Mouse (Mus musculus) small intestine, adult 2 months (tissue): ENCODE data around the gene Vsig4. TPM values are rescaled to one million over a fixed set of nuclear protein-coding genes. Genes with fewer than 3 reads are reported as not detected.

ENCODE experiments used
- H3K27ac ChIP-seq: fragments of 200-500 bp; 2 replicates; pipeline ENCODE4 v1.5.1; 2012; ENCODE audit warnings: low read depth, low read length, control low read depth, inconsistent platforms; ENCODE audit not compliant: insufficient read depth
- H3K27me3 ChIP-seq: fragments of 200-500 bp; 2 replicates; pipeline ENCODE4 v1.6.1; 2012; ENCODE audit warnings: mild to moderate bottlenecking, moderate library complexity, low read length, inconsistent platforms; ENCODE audit not compliant: control insufficient read depth, insufficient read depth
- H3K36me3 ChIP-seq: fragments of 200-500 bp; 2 replicates; pipeline ENCODE4 v1.6.1; 2012; ENCODE audit warnings: mild to moderate bottlenecking, low read length, control low read depth, inconsistent platforms; ENCODE audit not compliant: control insufficient read depth, insufficient read depth
- H3K4me1 ChIP-seq: fragments of 200-500 bp; 2 replicates; pipeline ENCODE4 v1.6.1; 2012; ENCODE audit warnings: low read length, inconsistent platforms, mixed read lengths; ENCODE audit not compliant: control insufficient read depth, insufficient read depth, insufficient read length
- H3K4me3 ChIP-seq: fragments of 200-500 bp; 2 replicates; pipeline ENCODE4 v1.5.1; 2012; ENCODE audit warnings: low read depth, mild to moderate bottlenecking, control low read depth, inconsistent platforms, low read length, moderate library complexity
- CTCF ChIP-seq: fragments of 200-500 bp; IDR thresholded peaks from 2 replicates; pipeline ENCODE4 v1.5.1; 2012; ENCODE audit warnings: low read depth, mild to moderate bottlenecking, control low read depth, inconsistent platforms, low read length, moderate library complexity, mixed read lengths; ENCODE audit not compliant: insufficient replicate concordance, insufficient read length; ENCODE audit errors: extremely low read depth
- POLR2A ChIP-seq: fragments of 200-500 bp; IDR thresholded peaks from 2 replicates; pipeline ENCODE4 v1.6.1; 2012; ENCODE audit warnings: low read depth, mild to moderate bottlenecking, control low read depth, inconsistent platforms, low read length, moderate library complexity
- WGBS: fragments of 180-500 bp; shearing (Covaris S2); methylation state at CpG from one replicate; pipeline ENCODE4 v1.1.7; 2018; 5-methylcytosine and 5-hydroxymethylcytosine counted together
- polyA plus RNA-seq: library from polyadenylated mRNA; depleted of rRNA; stranded (reverse); fragments of >200 nt; gene quantifications from 2 replicates; pipeline ENCODE4 v1.2.3, GENCODE M21; 2012; rRNA removed

Vsig4 gene
- polyA plus RNA-seq, result not detected in 2 replicates

GRCm38 (mm10) chrX:96293338-96293737 is at the start of gene Vsig4:
Gene Vsig4 (minus strand): TSS chrX:96293438.
- Histone ChIP-seq H3K27me3 (no peaks in the 10 kb centered on the region), H3K36me3 (no peaks in the 10 kb centered on the region), H3K4me1 (no peaks in the 10 kb centered on the region), H3K27ac (no peak within 1 kb of the TSS), H3K4me3 (no peak within 1 kb of the TSS)
- TF ChIP-seq CTCF, result no peak
- no peak for TF ChIP-seq POLR2A
- 98% methylated on average over 3 of the region's 3 CpGs for WGBS

- Histone ChIP-seq H3K4me1 (no peaks in the 10 kb centered on the region), H3K27ac (no peak overlapping the region), H3K4me3 (no peak overlapping the region), H3K36me3 (no peaks in the 10 kb centered on the region), H3K27me3 (no peaks in the 10 kb centered on the region)
- TF ChIP-seq POLR2A, result no peak
- TF ChIP-seq CTCF, result no peak
- 42% methylated on average over 2 of the region's 2 CpGs for WGBS
Measured at GRCm38 (mm10) chrX:96339108-96339507, 45.9 kb upstream of the Vsig4 start.

GRCm38 (mm10) chrX:96329764-96330163 is 36.5 kb upstream of the Vsig4 start:
- WGBS, result 47% methylated on average over 4 of the region's 4 CpGs
- Histone ChIP-seq H3K36me3 (no peaks in the 10 kb centered on the region), H3K27ac (no peak overlapping the region), H3K27me3 (no peaks in the 10 kb centered on the region), H3K4me1 (no peaks in the 10 kb centered on the region), H3K4me3 (no peak overlapping the region)
- no peak for TF ChIP-seq CTCF
- no peak for TF ChIP-seq POLR2A

GRCm38 (mm10) chrX:96256509-96256908 is 36.7 kb downstream of the Vsig4 start:
- Histone ChIP-seq H3K27ac (no peak overlapping the region), H3K4me1 (no peaks in the 10 kb centered on the region), H3K36me3 (no peaks in the 10 kb centered on the region), H3K4me3 (no peak overlapping the region), H3K27me3 (no peaks in the 10 kb centered on the region)
- no peak for TF ChIP-seq CTCF
- no peak for TF ChIP-seq POLR2A

GRCm38 (mm10) chrX:96239644-96240043 is 53.6 kb downstream of the Vsig4 start:
- H3K27ac ChIP-seq, result no peak overlapping the region
- 59% methylated on average over 2 of the region's 2 CpGs for WGBS
- H3K4me3 ChIP-seq, result no peak overlapping the region
- H3K27me3 ChIP-seq, result no peaks in the 10 kb centered on the region
- no peaks in the 10 kb centered on the region for H3K36me3 ChIP-seq
- H3K4me1 ChIP-seq, result no peaks in the 10 kb centered on the region
- no peak for TF ChIP-seq POLR2A
- no peak for TF ChIP-seq CTCF

- no peaks in the 10 kb centered on the region for H3K27me3 ChIP-seq
- H3K27ac ChIP-seq, result no peak overlapping the region
- H3K4me3 ChIP-seq, result no peak overlapping the region
- no peak for TF ChIP-seq POLR2A
- TF ChIP-seq CTCF, result no peak
- H3K36me3 ChIP-seq, result no peaks in the 10 kb centered on the region
- H3K4me1 ChIP-seq, result no peaks in the 10 kb centered on the region
- WGBS, result 80% methylated on average over 1 of the region's 1 CpGs
Measured at GRCm38 (mm10) chrX:96239037-96239436, 54.2 kb downstream of the Vsig4 start.

GRCm38 (mm10) chrX:96235775-96236174 is 57.5 kb downstream of the Vsig4 start:
- H3K4me1 ChIP-seq, result no peaks in the 10 kb centered on the region
- H3K4me3 ChIP-seq, result no peak overlapping the region
- H3K27ac ChIP-seq, result no peak overlapping the region
- H3K36me3 ChIP-seq, result no peaks in the 10 kb centered on the region
- 56% methylated on average over 1 of the region's 1 CpGs for WGBS
- TF ChIP-seq CTCF, result no peak
- TF ChIP-seq POLR2A, result no peak
- no peaks in the 10 kb centered on the region for H3K27me3 ChIP-seq

- no peak for TF ChIP-seq CTCF
- Histone ChIP-seq H3K4me1 (no peaks in the 10 kb centered on the region), H3K4me3 (no peak overlapping the region), H3K36me3 (no peaks in the 10 kb centered on the region), H3K27ac (no peak overlapping the region), H3K27me3 (no peaks in the 10 kb centered on the region)
Measured at GRCm38 (mm10) chrX:96227030-96227429, 66.2 kb downstream of the Vsig4 start.
